Mouse (Mus musculus) cerebellum, adult 11 months (tissue): ENCODE measurements around the gene Tmem25.
"Not testable (repeated sequence)": the region's sequence is repeated elsewhere in the genome, so short reads cannot be mapped to it uniquely, and the experiment has no call there.

Experiments
- DNase-seq: peaks from one replicate; pipeline ENCODE4 v3.0.0; 2022

Gene Tmem25

DNA sequence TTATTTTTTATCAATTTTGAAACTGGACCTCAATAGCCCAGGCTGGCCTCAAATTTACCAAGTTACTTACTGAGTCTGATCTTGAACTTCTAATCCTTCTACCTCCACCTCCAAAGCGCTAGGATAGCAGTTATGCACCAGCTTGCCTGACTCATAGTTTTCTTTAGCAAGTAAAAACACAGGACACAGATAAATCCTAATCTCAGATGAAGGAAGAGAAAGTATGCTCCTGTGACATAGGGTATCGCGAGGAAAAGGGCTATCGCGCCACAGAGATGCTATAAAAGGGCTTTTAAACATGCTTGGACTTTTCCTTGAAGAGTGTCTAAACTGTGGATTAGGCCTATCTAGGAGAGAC is 26.7 kb downstream of the Tmem25 start:
- no peak for DNase-seq

DNA sequence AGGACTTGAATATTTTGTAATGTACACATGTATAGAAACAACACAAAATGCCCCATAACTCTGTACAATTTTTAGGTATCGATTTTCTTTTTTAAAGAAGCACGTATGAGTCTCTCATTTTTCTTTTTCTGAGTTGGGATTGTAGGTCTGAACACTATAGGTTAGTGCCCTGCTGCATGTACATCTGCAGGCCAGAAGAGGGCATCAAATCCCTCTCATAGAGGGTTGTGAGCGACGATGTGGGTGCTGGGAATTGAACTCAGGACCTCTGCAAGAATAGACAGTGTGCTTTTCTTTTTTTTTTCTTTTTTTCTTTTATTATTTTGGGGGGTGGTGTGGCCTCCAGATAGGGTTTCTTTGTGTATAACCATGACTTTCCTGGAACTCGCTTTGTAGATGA is 27.7 kb downstream of the Tmem25 start:
- no peak for DNase-seq

DNA sequence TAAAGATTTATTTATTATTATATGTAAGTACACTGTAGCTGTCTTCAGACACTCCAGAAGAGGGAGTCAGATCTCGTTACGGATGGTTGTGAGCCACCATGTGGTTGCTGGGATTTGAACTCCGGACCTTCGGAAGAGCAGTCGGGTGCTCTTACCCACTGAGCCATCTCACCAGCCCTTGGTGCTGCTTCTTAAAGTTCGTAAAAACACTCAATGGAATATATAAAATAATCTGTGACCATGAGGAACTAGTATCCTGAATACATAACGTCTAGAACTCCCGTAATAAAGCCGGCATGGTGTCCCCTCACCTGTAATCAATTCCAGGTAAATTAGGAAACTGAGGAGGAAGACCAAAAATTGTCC is 31.1 kb downstream of the Tmem25 start:
- DNase-seq, result not testable (repeated sequence)

DNA sequence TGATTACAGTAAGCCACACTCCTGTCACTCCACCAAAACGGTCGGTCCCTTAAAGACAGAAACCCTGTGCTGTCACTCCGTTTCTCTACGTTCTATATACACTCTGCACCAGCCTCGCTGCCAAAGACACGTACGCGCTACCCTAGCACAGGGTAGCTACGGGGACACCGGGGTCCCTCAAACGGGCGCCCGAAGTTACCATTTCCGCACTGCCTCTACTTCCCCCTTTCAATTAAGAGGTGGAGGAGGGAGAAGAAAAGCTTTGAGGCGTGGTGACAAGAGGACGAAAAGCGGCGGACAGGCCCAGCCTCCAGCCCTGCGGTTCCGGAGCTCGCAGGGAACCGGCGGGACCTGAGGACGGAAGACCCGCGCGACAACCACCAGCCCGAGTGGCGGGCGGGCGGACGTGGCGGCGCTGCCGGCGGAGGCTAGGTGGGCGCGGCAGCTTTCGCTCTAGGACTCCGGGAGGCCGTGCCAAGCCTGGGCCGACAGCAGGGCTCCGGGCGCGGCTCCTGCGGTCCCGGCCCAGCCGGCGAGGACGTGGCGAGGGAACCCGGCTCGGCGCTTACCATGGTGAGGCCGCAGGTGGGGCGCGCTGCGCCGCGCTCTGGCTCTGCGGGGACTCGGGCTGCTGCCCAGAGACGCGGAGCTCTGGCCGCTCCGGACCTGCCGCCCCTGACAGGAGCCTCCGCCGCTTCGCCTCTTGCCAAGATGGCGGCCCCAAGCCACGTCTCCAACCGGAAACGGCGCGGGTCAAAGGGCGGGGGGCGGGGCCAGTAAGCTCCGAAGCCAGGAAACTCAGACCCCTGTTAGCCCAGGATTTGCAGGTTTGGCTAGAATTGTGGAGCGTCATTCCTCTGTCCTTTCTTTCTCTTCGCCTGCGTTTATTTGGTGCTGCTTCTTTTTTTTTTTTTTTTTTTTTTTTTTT is 31.7 kb downstream of the Tmem25 start, which contains the start of the genes Arcn1 and Ift46:
TSS of gene Arcn1 (minus strand) at position 745 of the 928 bp plus-strand sequence.
TSS of gene Ift46 (plus strand) at position 808 of the 928 bp plus-strand sequence.
- peak; percentile 81 for DNase-seq

DNA sequence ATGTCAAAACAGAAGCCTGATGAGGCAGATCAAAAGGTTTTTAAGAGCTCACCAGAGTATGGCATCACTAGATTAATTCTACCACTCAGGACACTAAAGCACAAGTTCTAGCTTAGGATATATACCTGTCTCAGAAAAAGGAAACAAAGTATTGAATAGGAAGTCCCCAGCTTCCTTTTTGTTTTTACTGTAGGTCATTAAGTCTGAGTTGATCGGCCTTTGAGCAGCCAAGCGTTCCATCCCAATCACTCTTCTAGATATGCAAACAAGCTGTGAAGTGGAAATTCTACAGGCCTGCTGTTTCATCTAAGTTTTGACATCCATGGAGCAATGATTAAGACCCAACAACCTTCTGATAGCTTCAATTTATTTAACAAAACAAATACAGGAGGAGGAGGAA is 38.2 kb downstream of the Tmem25 start:
- DNase-seq, result no peak

DNA sequence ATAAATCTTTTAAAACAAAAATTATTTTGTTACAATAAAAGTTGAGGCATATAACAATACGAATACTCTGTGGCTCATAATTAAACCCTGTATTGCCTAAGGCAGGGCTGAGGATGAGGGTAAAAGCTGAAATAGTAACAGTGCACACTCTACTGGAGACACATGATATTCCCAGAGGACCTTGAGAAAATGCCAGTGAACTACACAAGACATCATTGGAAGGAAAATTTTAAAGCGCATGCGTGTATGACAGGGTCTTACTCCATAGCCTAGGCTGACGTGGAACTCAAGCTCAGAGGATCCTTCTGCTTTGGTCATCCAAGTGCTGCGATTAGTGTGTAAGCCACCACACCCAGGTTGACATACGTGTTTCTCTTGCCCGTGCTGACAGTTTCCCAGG is 50.6 kb downstream of the Tmem25 start:
- DNase-seq, result no peak

DNA sequence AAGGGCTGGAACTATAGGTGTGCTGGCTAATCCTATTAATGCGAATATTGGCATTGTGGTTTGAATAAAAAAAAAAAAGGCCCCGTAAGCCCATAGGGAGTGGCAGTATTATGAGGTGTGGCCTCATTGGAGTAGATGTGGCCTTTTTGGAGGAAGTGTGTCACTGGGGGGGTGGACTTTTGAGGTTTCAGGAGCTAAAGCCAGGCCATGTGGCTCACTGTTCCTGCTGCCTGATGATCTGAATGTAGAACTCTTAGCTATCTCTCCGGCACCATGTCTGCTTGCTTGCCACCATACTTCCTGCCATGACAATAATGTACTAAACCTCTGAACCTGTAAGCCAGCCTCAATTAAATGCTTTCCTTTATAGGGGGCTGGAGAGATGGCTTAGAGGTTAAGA is 51.8 kb downstream of the Tmem25 start:
- no peak for DNase-seq

DNA sequence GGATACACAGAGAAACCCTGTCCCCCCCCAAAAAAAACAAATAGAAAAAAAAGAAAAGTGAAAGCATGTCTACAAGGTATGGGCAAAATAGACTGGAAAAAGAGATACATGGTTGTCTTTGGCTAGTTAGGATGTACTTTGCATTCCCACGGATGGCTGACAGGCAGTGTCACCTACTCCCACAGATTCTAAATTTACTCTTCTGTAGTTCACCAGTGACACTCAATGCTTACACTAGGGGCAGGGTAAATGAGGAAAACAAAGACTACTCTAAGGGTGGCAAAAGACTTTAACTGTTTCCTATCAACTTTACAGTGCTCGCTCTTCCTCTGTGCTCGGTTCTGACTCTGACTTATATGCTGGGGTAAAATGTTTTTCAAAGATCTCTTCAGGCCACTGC is 52.4 kb downstream of the Tmem25 start:
- no peak for DNase-seq

DNA sequence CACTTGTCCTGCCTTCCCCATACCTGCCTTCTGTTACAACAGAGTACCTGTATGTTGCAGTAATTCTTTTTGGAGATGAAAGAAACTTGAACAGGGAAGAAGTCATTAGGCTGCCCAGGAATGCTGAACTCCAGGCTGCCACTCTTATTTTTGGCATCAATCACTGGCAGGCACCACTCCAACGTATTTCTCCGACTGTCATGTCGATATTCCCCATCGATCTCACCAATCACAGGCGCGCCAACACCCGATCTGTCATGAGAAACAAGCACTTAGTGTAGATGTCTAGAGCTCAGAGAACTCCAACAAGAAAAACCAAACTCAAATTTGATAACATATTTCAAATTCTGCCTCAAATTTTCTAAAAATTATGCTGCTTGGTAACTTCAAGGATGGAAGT is 53.7 kb downstream of the Tmem25 start:
- DNase-seq, result no peak
